Mouse (Mus musculus) left cerebral cortex, adult 9 months (tissue): ENCODE results near the gene Sct.

Source experiments
- DNase-seq, 2 experiments: peaks; one replicate each; pipeline ENCODE4 v3.0.0; 2022; ENCODE audit warnings: low spot score in 2 of 2

Sct gene

DNA sequence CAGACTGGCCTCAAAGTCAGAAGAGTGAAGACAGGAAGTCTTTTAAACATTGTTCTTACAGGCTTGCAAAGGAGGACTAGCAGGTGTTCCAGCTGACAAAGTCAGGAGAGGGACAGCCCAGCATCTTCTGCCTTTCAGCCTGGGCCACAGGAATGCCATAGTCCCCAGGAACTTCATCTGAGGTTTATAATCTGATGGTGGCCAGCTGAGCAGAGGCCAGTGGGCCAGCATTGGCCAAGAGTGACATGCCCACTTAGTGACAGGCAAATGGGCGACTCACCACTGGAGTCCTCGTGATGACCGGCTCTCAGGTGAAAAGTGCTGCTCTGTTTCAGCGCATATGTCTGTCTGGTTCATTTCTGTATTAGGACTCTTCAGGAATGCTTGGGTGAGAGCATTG is 48.4 kb downstream of the Sct start:
- no peak for DNase-seq

DNA sequence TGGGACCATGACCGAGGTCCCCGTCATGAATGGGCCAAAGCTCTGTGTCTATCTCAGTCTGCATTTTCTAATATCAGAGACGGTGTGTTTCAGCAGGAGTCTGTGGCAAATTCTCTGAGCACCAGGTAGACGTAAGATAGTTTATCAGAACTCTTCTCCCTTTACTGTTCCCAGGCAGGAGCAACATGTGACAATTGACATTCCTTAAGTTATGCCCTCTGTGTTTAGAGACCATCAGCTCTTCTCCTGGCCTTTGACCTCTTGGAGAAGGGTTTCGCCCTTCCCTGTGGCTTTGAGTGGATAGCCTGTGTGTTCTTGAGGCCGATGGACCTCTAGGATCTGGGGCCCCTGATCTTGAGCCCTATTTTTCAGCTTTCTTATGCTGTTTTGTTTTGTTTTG is 49.2 kb downstream of the Sct start:
- DNase-seq, result no peak
